Mouse (Mus musculus): ENCODE measurements at regions not wholly inside any gene's neighbourhood (a gene's known extent, or its start where the extent isn't known, plus 50 kb on each side); places are given as distances from the start of the nearest gene placed in this dataset.
A peak's percentile ranks its signal among the peaks of the same experiment; 100 is the strongest.

- Histone ChIP-seq H3K4me1 (replicated peaks; ENCODE audit: control insufficient read depth, insufficient read depth, low read length) (no peaks in the 10 kb centered on the region), H3K9me3 (ENCODE audit: control insufficient read depth, low read length) (no peaks in the 10 kb centered on the region), H3K4me3 (replicated peaks; ENCODE audit: low read length) (no peak overlapping the region), H3K27me3 (ENCODE audit: control insufficient read depth, insufficient read depth, low read length) (no peaks in the 10 kb centered on the region), H3K9ac (no peak overlapping the region), H3K27ac (no peak overlapping the region), H3K36me3 (replicated peaks; ENCODE audit: control insufficient read depth, insufficient read depth) (no peaks in the 10 kb centered on the region), H3K4me2 (replicated peaks) (no peak overlapping the region)
- no peak for ATAC-seq (ENCODE audit: low FRiP score)
- WGBS: 77% methylated on average over 12 of the region's 12 CpGs
- DNase-seq (ENCODE audit: low spot score): peak; percentile 41
Measured at GRCm38 (mm10) chr4:131615587-131615986, 222.5 kb downstream of the Ptpru start.

DNA sequence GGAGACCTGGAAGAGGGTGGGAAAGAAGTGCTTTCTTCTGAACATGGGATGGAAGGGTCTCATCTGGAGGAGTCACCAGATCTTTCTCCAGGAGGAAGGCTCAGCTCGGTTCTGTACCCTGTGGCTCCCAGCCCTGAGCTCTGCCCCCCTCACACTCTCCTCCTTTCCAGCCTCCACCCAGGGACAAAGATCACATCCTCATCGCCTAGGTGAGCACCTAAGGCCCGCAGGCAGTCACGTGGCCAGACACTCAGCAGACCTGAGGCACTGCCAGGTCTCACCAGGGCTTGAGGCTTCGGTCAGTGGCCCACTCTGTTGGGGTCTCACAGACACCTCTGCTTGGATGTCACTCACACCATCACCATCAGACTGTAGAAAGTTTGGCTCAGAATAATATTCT lies 200.0 kb downstream of the Ptpru start:
- ATAC-seq (ENCODE audit: low FRiP score) (no peak), DNase-seq (ENCODE audit: low spot score) (no peak)
- WGBS: 75% methylated on average over 5 of the region's 5 CpGs
- Histone ChIP-seq H3K27me3 (ENCODE audit: control insufficient read depth, insufficient read depth, low read length) (no peaks in the 10 kb centered on the region), H3K4me2 (replicated peaks) (no peak overlapping the region), H3K4me1 (replicated peaks; ENCODE audit: control insufficient read depth, insufficient read depth, low read length) (0 out of 2 replicates have a peak, but pooled peaks cover 11% of the 10 kb centered on the region), H3K9me3 (ENCODE audit: control insufficient read depth, low read length) (no peaks in the 10 kb centered on the region), H3K36me3 (replicated peaks; ENCODE audit: control insufficient read depth, insufficient read depth) (no peaks in the 10 kb centered on the region), H3K27ac (no peak overlapping the region), H3K4me3 (replicated peaks; ENCODE audit: low read length) (no peak overlapping the region), H3K9ac (no peak overlapping the region)

GRCm38 (mm10) chr4:131656034-131656433 lies 182.1 kb downstream of the Ptpru start:
- ATAC-seq (ENCODE audit: low FRiP score) (no peak), DNase-seq (ENCODE audit: low spot score) (no peak)
- no peak overlapping the region for H3K4me3 ChIP-seq (replicated peaks; ENCODE audit: low read length)
- H3K36me3 ChIP-seq (replicated peaks; ENCODE audit: control insufficient read depth, insufficient read depth): no peaks in the 10 kb centered on the region
- H3K27me3 ChIP-seq (ENCODE audit: control insufficient read depth, insufficient read depth, low read length): no peaks in the 10 kb centered on the region
- no peak overlapping the region for H3K4me2 ChIP-seq (replicated peaks)
- 48% methylated on average over 8 of the region's 8 CpGs for WGBS
- H3K4me1 ChIP-seq (replicated peaks; ENCODE audit: control insufficient read depth, insufficient read depth, low read length): peaks cover 8% of the 10 kb centered on the region; the same call in 1 of the 2 replicates
- H3K27ac ChIP-seq: no peak overlapping the region
- no peaks in the 10 kb centered on the region for H3K9me3 ChIP-seq (ENCODE audit: control insufficient read depth, low read length)
- H3K9ac ChIP-seq: no peak overlapping the region

DNA sequence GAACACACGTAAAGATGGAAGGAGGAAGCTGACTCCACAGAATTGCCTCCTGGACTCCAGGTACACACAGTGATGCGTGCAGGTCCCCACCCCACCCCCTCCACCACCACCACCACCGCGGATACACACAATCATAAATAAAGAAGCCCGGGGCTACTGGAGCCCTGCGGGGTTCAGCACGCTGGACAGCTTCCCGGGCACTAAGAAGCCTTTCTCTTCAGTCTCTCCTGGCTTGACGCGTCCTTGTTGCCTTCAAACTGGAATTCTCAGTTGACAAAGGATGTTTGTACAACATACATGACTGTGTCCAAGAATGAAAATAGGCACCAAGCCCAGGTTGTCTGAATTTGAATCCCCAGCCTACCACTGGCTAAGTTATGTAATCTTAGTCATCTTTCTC lies 180.2 kb downstream of the Ptpru start:
- Histone ChIP-seq H3K4me2 (replicated peaks) (no peak overlapping the region), H3K4me1 (replicated peaks; ENCODE audit: control insufficient read depth, insufficient read depth, low read length) (peaks cover 8% of the 10 kb centered on the region; the same call in 1 of the 2 replicates), H3K4me3 (replicated peaks; ENCODE audit: low read length) (no peak overlapping the region), H3K9ac (no peak overlapping the region), H3K9me3 (ENCODE audit: control insufficient read depth, low read length) (no peaks in the 10 kb centered on the region), H3K27ac (no peak overlapping the region), H3K27me3 (ENCODE audit: control insufficient read depth, insufficient read depth, low read length) (no peaks in the 10 kb centered on the region), H3K36me3 (replicated peaks; ENCODE audit: control insufficient read depth, insufficient read depth) (no peaks in the 10 kb centered on the region)
- DNase-seq (ENCODE audit: low spot score): no peak
- ATAC-seq (ENCODE audit: low FRiP score): no peak
- 24% methylated on average over 10 of the region's 10 CpGs for WGBS

GRCm38 (mm10) chr4:131660931-131661330 lies 177.2 kb downstream of the Ptpru start:
- Histone ChIP-seq H3K27ac (no peak overlapping the region), H3K36me3 (replicated peaks; ENCODE audit: control insufficient read depth, insufficient read depth) (no peaks in the 10 kb centered on the region), H3K4me1 (replicated peaks; ENCODE audit: control insufficient read depth, insufficient read depth, low read length) (peaks cover 7% of the 10 kb centered on the region; the same call in 1 of the 2 replicates), H3K4me2 (replicated peaks) (no peak overlapping the region), H3K9ac (no peak overlapping the region), H3K9me3 (ENCODE audit: control insufficient read depth, low read length) (no peaks in the 10 kb centered on the region), H3K27me3 (ENCODE audit: control insufficient read depth, insufficient read depth, low read length) (no peaks in the 10 kb centered on the region), H3K4me3 (replicated peaks; ENCODE audit: low read length) (no peak overlapping the region)
- WGBS: 81% methylated on average over 2 of the region's 2 CpGs
- no peak for DNase-seq (ENCODE audit: low spot score)
- no peak for ATAC-seq (ENCODE audit: low FRiP score)

DNA sequence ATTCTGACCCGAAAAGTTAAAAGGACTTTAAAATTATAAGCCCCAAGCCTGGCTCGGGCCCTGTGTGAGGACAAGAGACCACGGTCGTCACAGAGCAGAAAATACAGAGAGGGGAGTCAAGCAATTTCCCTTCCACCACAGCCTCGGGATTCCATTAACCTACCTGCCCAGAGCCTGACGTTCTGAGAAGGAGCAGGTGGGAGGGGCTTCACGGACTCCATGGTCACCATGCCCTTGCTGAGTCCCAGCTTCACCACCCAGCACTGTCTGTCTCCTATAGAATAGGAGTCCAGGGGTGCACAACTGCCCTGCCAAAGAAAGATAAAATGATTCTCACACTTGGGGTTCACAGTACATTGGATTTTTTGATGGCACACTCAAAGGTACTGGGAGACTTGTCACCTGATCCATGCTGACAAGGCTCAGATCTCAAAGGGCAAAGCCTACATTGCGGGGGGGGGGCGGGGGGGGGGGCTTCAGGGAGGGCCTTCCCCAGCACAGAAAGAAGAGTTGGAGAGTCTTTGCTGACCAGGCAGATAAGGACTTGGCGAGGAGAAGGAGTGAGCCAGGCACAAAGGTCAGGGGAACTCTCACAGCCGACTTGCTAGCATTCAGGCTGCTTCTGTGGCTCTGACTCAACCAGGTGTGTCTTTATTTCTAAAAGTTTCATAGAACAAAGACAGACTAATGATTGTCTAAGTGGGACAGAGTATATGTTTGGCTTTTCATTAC lies 166.1 kb downstream of the Ptpru start:
- H3K36me3 ChIP-seq (replicated peaks; ENCODE audit: control insufficient read depth, insufficient read depth): no peaks in the 10 kb centered on the region
- H3K4me2 ChIP-seq (replicated peaks): no peak overlapping the region
- no peaks in the 10 kb centered on the region for H3K4me1 ChIP-seq (replicated peaks; ENCODE audit: control insufficient read depth, insufficient read depth, low read length)
- no peaks in the 10 kb centered on the region for H3K27me3 ChIP-seq (ENCODE audit: control insufficient read depth, insufficient read depth, low read length)
- no peak overlapping the region for H3K9ac ChIP-seq
- H3K27ac ChIP-seq: no peak overlapping the region
- H3K4me3 ChIP-seq (replicated peaks; ENCODE audit: low read length): no peak overlapping the region
- ATAC-seq (ENCODE audit: low FRiP score) (no peak), DNase-seq (ENCODE audit: low spot score) (no peak)
- no peaks in the 10 kb centered on the region for H3K9me3 ChIP-seq (ENCODE audit: control insufficient read depth, low read length)
- WGBS: 66% methylated on average over 11 of the region's 11 CpGs

DNA sequence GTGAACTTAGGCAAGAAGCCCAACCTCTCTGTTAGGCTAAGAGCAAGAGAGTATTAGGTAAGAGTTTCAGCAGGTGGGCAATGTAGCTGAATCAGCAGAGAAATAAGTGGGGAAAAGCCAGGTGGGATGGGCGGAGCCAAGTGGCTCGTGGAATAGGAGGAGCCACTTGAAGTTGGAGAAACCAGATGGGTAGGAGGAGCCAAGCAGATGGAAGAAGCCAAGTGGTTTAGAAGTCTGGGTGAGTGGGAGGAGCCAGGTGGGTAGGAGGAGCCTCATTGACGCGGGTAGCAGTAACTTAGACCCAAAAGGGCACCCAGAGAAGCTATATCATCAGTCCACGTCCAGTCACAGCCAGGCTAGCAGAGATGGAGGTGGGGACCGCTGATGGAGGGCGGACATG lies 160.1 kb downstream of the Ptpru start:
- H3K27ac ChIP-seq: no peak overlapping the region
- no peak overlapping the region for H3K4me3 ChIP-seq (replicated peaks; ENCODE audit: low read length)
- H3K9ac ChIP-seq: no peak overlapping the region
- H3K36me3 ChIP-seq (replicated peaks; ENCODE audit: control insufficient read depth, insufficient read depth): no peaks in the 10 kb centered on the region
- no peaks in the 10 kb centered on the region for H3K4me1 ChIP-seq (replicated peaks; ENCODE audit: control insufficient read depth, insufficient read depth, low read length)
- no peak for ATAC-seq (ENCODE audit: low FRiP score)
- no peak overlapping the region for H3K4me2 ChIP-seq (replicated peaks)
- H3K9me3 ChIP-seq (ENCODE audit: control insufficient read depth, low read length): no peaks in the 10 kb centered on the region
- WGBS: 86% methylated on average over 7 of the region's 7 CpGs
- no peaks in the 10 kb centered on the region for H3K27me3 ChIP-seq (ENCODE audit: control insufficient read depth, insufficient read depth, low read length)
- no peak for DNase-seq (ENCODE audit: low spot score)

GRCm38 (mm10) chr4:131683176-131683575 lies 154.9 kb downstream of the Ptpru start:
- WGBS: 83% methylated on average over 7 of the region's 7 CpGs
- ATAC-seq (ENCODE audit: low FRiP score) (no peak), DNase-seq (ENCODE audit: low spot score) (no peak)
- Histone ChIP-seq H3K27ac (no peak overlapping the region), H3K4me1 (replicated peaks; ENCODE audit: control insufficient read depth, insufficient read depth, low read length) (no peaks in the 10 kb centered on the region), H3K4me3 (replicated peaks; ENCODE audit: low read length) (no peak overlapping the region), H3K4me2 (replicated peaks) (no peak overlapping the region), H3K27me3 (ENCODE audit: control insufficient read depth, insufficient read depth, low read length) (no peaks in the 10 kb centered on the region), H3K36me3 (replicated peaks; ENCODE audit: control insufficient read depth, insufficient read depth) (no peaks in the 10 kb centered on the region), H3K9me3 (ENCODE audit: control insufficient read depth, low read length) (no peaks in the 10 kb centered on the region), H3K9ac (no peak overlapping the region)

DNA sequence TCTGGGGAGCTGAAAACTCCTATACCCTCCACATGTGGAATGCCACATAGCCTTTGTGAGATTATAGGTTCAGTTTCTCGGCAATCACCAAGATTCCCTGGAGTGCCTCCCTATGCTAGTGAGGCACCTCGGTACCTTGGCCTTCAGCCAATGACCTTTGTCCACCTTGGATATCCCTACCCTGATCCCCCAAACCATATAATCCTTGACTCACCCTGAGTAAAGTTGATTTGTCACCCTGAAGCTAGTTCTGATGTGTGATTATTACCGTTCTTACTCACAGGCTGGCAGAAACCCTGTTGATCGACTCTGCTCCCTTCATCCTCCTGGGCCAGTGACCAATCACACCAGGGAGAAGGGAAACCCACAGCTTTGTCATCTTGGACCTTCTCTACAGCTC lies 152.5 kb downstream of the Ptpru start:
- Histone ChIP-seq H3K27ac (no peak overlapping the region), H3K27me3 (ENCODE audit: control insufficient read depth, insufficient read depth, low read length) (no peaks in the 10 kb centered on the region), H3K4me3 (replicated peaks; ENCODE audit: low read length) (no peak overlapping the region), H3K9ac (no peak overlapping the region), H3K4me2 (replicated peaks) (no peak overlapping the region), H3K4me1 (replicated peaks; ENCODE audit: control insufficient read depth, insufficient read depth, low read length) (no peaks in the 10 kb centered on the region), H3K9me3 (ENCODE audit: control insufficient read depth, low read length) (no peaks in the 10 kb centered on the region), H3K36me3 (replicated peaks; ENCODE audit: control insufficient read depth, insufficient read depth) (no peaks in the 10 kb centered on the region)
- ATAC-seq (ENCODE audit: low FRiP score) (no peak), DNase-seq (ENCODE audit: low spot score) (no peak)
- 97% methylated on average over 4 of the region's 4 CpGs for WGBS

- DNase-seq (ENCODE audit: low spot score) (peak; percentile 76), ATAC-seq (ENCODE audit: low FRiP score) (no peak)
- H3K36me3 ChIP-seq (replicated peaks; ENCODE audit: control insufficient read depth, insufficient read depth): no peaks in the 10 kb centered on the region
- H3K27me3 ChIP-seq (ENCODE audit: control insufficient read depth, insufficient read depth, low read length): no peaks in the 10 kb centered on the region
- no peak overlapping the region for H3K9ac ChIP-seq
- no peaks in the 10 kb centered on the region for H3K4me1 ChIP-seq (replicated peaks; ENCODE audit: control insufficient read depth, insufficient read depth, low read length)
- H3K27ac ChIP-seq: no peak overlapping the region
- no peaks in the 10 kb centered on the region for H3K9me3 ChIP-seq (ENCODE audit: control insufficient read depth, low read length)
- no peak overlapping the region for H3K4me2 ChIP-seq (replicated peaks)
- WGBS: 7% methylated on average over 5 of the region's 5 CpGs
- H3K4me3 ChIP-seq (replicated peaks; ENCODE audit: low read length): no peak overlapping the region
Measured at GRCm38 (mm10) chr4:131694232-131694631, 143.9 kb downstream of the Ptpru start.

All from hindbrain, embryonic 14.5 days (tissue).